ENCODE assay signal across 33 mouse cellular contexts in the genomic region with DNA sequence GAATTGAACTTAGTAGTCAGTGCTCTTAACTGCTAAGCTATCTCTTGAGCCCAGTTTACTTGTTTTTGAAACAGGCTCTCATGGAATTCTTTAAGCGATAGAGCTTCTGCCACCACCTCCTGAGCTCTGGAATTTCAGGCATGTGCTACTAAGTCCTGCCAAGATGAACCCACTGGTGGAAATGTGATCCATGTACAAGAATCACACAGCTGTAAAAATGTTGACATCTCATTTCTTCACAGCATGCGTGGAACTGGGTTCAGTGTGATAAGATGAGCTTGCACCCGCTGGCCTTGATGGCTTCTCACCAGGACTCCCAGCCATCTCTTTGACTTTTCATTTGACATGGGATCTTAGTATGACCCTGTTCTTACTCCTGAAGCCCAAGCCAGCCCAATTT. TPM values are rescaled to one million over a fixed set of nuclear protein-coding genes. Genes with fewer than 3 reads are reported as not detected.
DNase-seq lines count a peak whose midpoint lies in the region; ATAC-seq lines count a peak whose summit lies in the region.
"Had no signal": no experiment of that assay in that cellular context is flagged by ENCODE, and none has a peak within 500 bp of the region (broad histone marks: within the 10 kb centered on the region; RNA-seq: fewer than 3 reads in every experiment).

No protein-coding gene starts in this region.

- peak overlapping the region; percentile 52; the same call in 1 of the 2 replicates for H3K27ac ChIP-seq in heart, embryonic 10.5 days
- H3K27ac ChIP-seq in heart, embryonic 15.5 days: peak overlapping the region; percentile 56
- H3K27ac ChIP-seq: hindbrain, embryonic 12.5 days; hindbrain, postnatal 0 days; intestine, embryonic 15.5 days; layer of hippocampus, adult 2 months; left cerebral cortex, adult 2 months; limb, embryonic 12.5 days; liver, embryonic 15.5 days; midbrain, embryonic 10.5 days; midbrain, embryonic 15.5 days had no signal

- no peak overlapping the region for H3K4me2 ChIP-seq in heart, embryonic 15.5 days
- H3K4me2 ChIP-seq: hindbrain, embryonic 12.5 days; intestine, embryonic 15.5 days; limb, embryonic 12.5 days; liver, embryonic 15.5 days; lung, embryonic 14.5 days; midbrain, embryonic 15.5 days had no signal

- no peaks in the 10 kb centered on the region for H3K36me3 ChIP-seq in heart, embryonic 10.5 days
- no peaks in the 10 kb centered on the region for H3K36me3 ChIP-seq in heart, embryonic 15.5 days
- H3K36me3 ChIP-seq: G1E; hindbrain, embryonic 12.5 days; intestine, embryonic 15.5 days; limb, embryonic 12.5 days; liver, embryonic 15.5 days; midbrain, embryonic 10.5 days; midbrain, embryonic 15.5 days had no signal

- no peak; the same call in 1 of the 2 replicates for ATAC-seq in heart, embryonic 15.5 days (replicated peaks; ENCODE audit: insufficient number of reproducible peaks, insufficient read depth, low FRiP score, low read depth)
- ATAC-seq: forebrain, embryonic 16.5 days; intestine, embryonic 15.5 days; midbrain, embryonic 15.5 days had no signal

- no peak overlapping the region for H3K4me3 ChIP-seq in heart, embryonic 10.5 days
- H3K4me3 ChIP-seq in heart, embryonic 15.5 days: no peak overlapping the region
- H3K4me3 ChIP-seq: hindbrain, embryonic 12.5 days; intestine, embryonic 15.5 days; layer of hippocampus, adult 2 months; left cerebral cortex, adult 2 months; limb, embryonic 12.5 days; liver, embryonic 15.5 days; midbrain, embryonic 10.5 days; midbrain, embryonic 15.5 days had no signal

- no peak overlapping the region for H3K9ac ChIP-seq in heart, embryonic 15.5 days
- H3K9ac ChIP-seq: hindbrain, embryonic 12.5 days; intestine, embryonic 15.5 days; limb, embryonic 12.5 days; liver, embryonic 15.5 days; lung, embryonic 14.5 days; midbrain, embryonic 15.5 days had no signal

- 18% methylated on average over 3 of the region's 3 CpGs for WGBS in heart, embryonic 10.5 days
- 25% methylated on average over 3 of the region's 3 CpGs for WGBS in heart, embryonic 15.5 days

- DNase-seq in heart, embryonic 10.5 days (ENCODE audit: low spot score): no peak
- DNase-seq in heart, adult 9 months (ENCODE audit: low spot score in 2 of 2): no peak
- DNase-seq in heart, postnatal 4 days: no peak
- peak; percentile 82 for DNase-seq in Muller cell, postnatal 12 days (ENCODE audit: inconsistent ontology term)
- peak; percentile 39 for DNase-seq in mesoderm, embryonic 11.5 days (ENCODE audit: low read depth, low spot score)
- DNase-seq in cerebellum, adult 18-20 months: no peak
- DNase-seq: adrenal gland, postnatal 25 days; cerebellum, adult 11-12 months; cerebellum, postnatal 10 days; kidney, adult 2 months; kidney, postnatal 36 days; lung, embryonic 14.5 days; lung, postnatal 14 days; right cerebral cortex, adult 18-20 months; spleen, adult 18-20 months; thymus, postnatal 36 days had no signal

- peaks cover 39% of the 10 kb centered on the region for H3K4me1 ChIP-seq in heart, embryonic 10.5 days
- H3K4me1 ChIP-seq in heart, embryonic 15.5 days (replicated peaks): peaks cover 21% of the 10 kb centered on the region

- H3K9me3 ChIP-seq in heart, embryonic 10.5 days: no peaks in the 10 kb centered on the region
- H3K9me3 ChIP-seq in heart, embryonic 15.5 days (replicated peaks): no peaks in the 10 kb centered on the region
- H3K9me3 ChIP-seq: G1E; hindbrain, embryonic 12.5 days; intestine, embryonic 15.5 days; limb, embryonic 12.5 days; liver, embryonic 15.5 days; midbrain, embryonic 10.5 days; midbrain, embryonic 15.5 days had no signal

- no peaks in the 10 kb centered on the region for H3K27me3 ChIP-seq in heart, embryonic 10.5 days (ENCODE audit: insufficient read depth, poor library complexity, severe bottlenecking)
- H3K27me3 ChIP-seq in heart, embryonic 15.5 days: no peaks in the 10 kb centered on the region
- H3K27me3 ChIP-seq: CH12.LX; hindbrain, embryonic 12.5 days; intestine, embryonic 15.5 days; limb, embryonic 12.5 days; midbrain, embryonic 15.5 days had no signal

RNA-seq across cellular contexts. Expression of gene Eef1a1, which starts 11.4 kb away (rescaled TPM):
- 2,877 and 3,185 TPM in 2 replicates for polyA plus RNA-seq in heart, embryonic 10.5 days (2016; fragmentation: Nextera tagmentation; extraction: Ambion mirVana)
- 2,802 and 3,192 TPM in 2 replicates for polyA plus RNA-seq in heart, embryonic 15.5 days (2015; fragmentation: Nextera tagmentation; extraction: Ambion mirVana)
- 1,000 to 10,000 TPM; 4,503 to 4,597 TPM for total RNA-seq in heart, postnatal 4 days (2021)

RNA-seq across cellular contexts. Expression of gene Gm17324, which starts 51.8 kb away (rescaled TPM):
- 0.89 and 1.1 TPM in 2 replicates for polyA plus RNA-seq in heart, embryonic 10.5 days (2016; fragmentation: Nextera tagmentation; extraction: Ambion mirVana)
- polyA plus RNA-seq in heart, embryonic 15.5 days (2015; fragmentation: Nextera tagmentation; extraction: Ambion mirVana): 0.43 and 0.67 TPM in 2 replicates
- total RNA-seq in heart, postnatal 4 days (2021): not detected
- total RNA-seq: adrenal gland, adult 18-20 months; adrenal gland, postnatal 25 days; G1E; gastrocnemius, adult 8-10 months; neutrophil, adult 5-6 weeks had no signal
- polyA plus RNA-seq: C2C12 had no signal

RNA-seq across cellular contexts. Expression of gene Mto1, which starts 52.4 kb away (rescaled TPM):
- 28.1 and 30.3 TPM in 2 replicates for polyA plus RNA-seq in heart, embryonic 10.5 days (2016; fragmentation: Nextera tagmentation; extraction: Ambion mirVana)
- 26.2 and 27.7 TPM in 2 replicates for polyA plus RNA-seq in heart, embryonic 15.5 days (2015; fragmentation: Nextera tagmentation; extraction: Ambion mirVana)
- 10 to 100 TPM; 20.3 to 20.4 TPM for total RNA-seq in heart, postnatal 4 days (2021)

RNA-seq across cellular contexts. Expression of gene Cgas, which starts 57.3 kb away (rescaled TPM):
- 0.36 and 0.72 TPM in 2 replicates for polyA plus RNA-seq in heart, embryonic 10.5 days (2016; fragmentation: Nextera tagmentation; extraction: Ambion mirVana)
- 0.97 and 1.4 TPM in 2 replicates for polyA plus RNA-seq in heart, embryonic 15.5 days (2015; fragmentation: Nextera tagmentation; extraction: Ambion mirVana)
- 1 to 10 TPM; 1.7 to 2.0 TPM for total RNA-seq in heart, postnatal 4 days (2021)
- total RNA-seq: CH12.LX had no signal

Comparison
In these comparisons a context has a peak if more than half of its experiments do, and no peak if none do; other contexts are left out.
1. DNase-seq: peak in Muller cell, postnatal 12 days (single experiment) and mesoderm, embryonic 11.5 days (single experiment); none in heart, embryonic 10.5 days (single experiment), heart, adult 9 months (0 of 2), heart, postnatal 4 days (single experiment) and cerebellum, adult 18-20 months (0 of 2).